Mouse (Mus musculus) heart, embryonic 13.5 days (tissue): Measurements from ENCODE around the gene Pigx. TPM values are rescaled to one million over a fixed set of nuclear protein-coding genes. Genes with fewer than 3 reads are reported as not detected.

ENCODE experiments used
- ATAC-seq: fragments of 200-750 bp; cut with Nextera tagmentation; 2 replicates; pipeline ENCODE4 v1.8.0; 2017; ENCODE audit warnings: moderate TSS enrichment; ENCODE audit not compliant: insufficient number of reproducible peaks, low FRiP score, low TSS enrichment; ENCODE audit errors: extremely low read depth
- H3K27ac ChIP-seq: fragments of 300-500 bp; sonication (generic); replicated peaks from 2 replicates; pipeline ENCODE4 v1.5.1; 2015; ENCODE audit warnings: moderate library complexity, mild to moderate bottlenecking, inconsistent platforms
- H3K27me3 ChIP-seq: fragments of 300-500 bp; sonication (generic); replicated peaks from 2 replicates; pipeline ENCODE4 v1.6.1; 2015; ENCODE audit warnings: mild to moderate bottlenecking, inconsistent platforms
- H3K36me3 ChIP-seq: fragments of 300-500 bp; sonication (generic); 2 replicates; pipeline ENCODE4 v1.6.1; 2015; ENCODE audit warnings: mild to moderate bottlenecking, inconsistent platforms
- H3K4me1 ChIP-seq: fragments of 300-500 bp; sonication (generic); 2 replicates; pipeline ENCODE4 v1.6.1; 2015; ENCODE audit warnings: inconsistent platforms
- H3K4me2 ChIP-seq: fragments of 300-500 bp; sonication (generic); 2 replicates; pipeline ENCODE4 v1.6.1; 2015; ENCODE audit warnings: inconsistent platforms, mild to moderate bottlenecking, moderate library complexity
- H3K4me3 ChIP-seq: fragments of 300-500 bp; sonication (generic); 2 replicates; pipeline ENCODE4 v1.5.1; 2015; ENCODE audit warnings: moderate library complexity, mild to moderate bottlenecking, inconsistent platforms
- H3K9ac ChIP-seq: fragments of 300-500 bp; sonication (generic); 2 replicates; pipeline ENCODE4 v1.6.1; 2015; ENCODE audit warnings: inconsistent platforms, mild to moderate bottlenecking, moderate library complexity
- H3K9me3 ChIP-seq: fragments of 300-500 bp; sonication (generic); 2 replicates; pipeline ENCODE4 v1.6.1; 2016; ENCODE audit warnings: inconsistent platforms
- WGBS: fragments of 180-500 bp; shearing (Covaris S2); methylation state at CpG from one replicate; pipeline ENCODE4 v1.1.7; 2015; ENCODE audit warnings: mixed read lengths; 5-methylcytosine and 5-hydroxymethylcytosine counted together
- polyA plus RNA-seq: library from polyadenylated mRNA; unstranded; fragments of >200 nt; fragmentation: Nextera tagmentation; extraction: Ambion mirVana; gene quantifications from 2 replicates; pipeline ENCODE4 v1.2.1, GENCODE M21; 2015

The Pigx gene
- polyA plus RNA-seq, 1 experiment from 2014 or later: 82.5 TPM

DNA sequence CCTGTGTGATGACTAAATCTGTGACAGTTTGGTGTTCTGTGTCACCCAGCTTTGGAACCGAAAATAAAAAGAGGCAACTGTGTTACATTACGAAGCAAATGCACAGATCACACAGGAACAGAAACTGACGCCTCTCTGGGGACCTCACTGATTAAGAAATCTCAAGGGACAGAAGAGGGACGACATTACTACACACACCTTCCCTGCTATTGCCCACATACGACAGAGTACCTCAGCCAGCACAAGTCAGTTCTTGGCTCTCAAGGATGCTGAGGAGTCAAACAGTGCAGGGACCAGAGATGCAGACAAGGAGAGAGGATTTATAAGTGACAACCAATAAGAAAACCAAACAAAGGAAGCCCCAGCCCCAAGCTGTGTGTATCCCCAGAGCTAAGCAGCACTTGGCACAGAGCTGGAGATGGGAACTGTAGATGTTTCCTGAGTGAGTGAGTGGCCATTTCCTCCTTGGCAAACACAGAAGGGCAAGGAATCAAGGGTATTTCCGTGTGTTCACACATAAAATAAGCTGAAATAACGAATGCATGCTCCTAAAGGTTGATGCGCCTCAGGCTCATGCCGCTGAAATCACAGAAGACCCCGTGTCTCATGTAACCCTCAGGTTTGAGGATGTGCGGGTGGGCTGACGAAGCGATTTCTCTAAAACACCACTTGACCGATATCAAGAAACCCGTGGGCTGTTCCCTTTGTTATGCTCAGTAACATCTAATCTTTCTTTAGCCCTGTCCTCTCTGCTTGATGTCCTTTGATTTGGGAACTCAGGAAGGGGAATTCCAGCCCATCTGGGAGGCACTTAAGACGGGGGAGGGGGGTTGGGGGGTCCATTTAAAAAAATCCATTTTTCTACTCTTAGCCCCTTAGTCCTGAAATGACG, 25.1 kb upstream of the Pigx start:
- ATAC-seq: no peak
- peaks cover 4% of the 10 kb centered on the region for H3K4me1 ChIP-seq
- no peaks in the 10 kb centered on the region for H3K9me3 ChIP-seq
- H3K36me3 ChIP-seq: no peaks in the 10 kb centered on the region
- no peak overlapping the region for H3K4me3 ChIP-seq
- H3K27me3 ChIP-seq: no peaks in the 10 kb centered on the region
- H3K4me2 ChIP-seq: no peak overlapping the region
- peak overlapping the region; percentile 8; the same call in 1 of the 2 replicates for H3K27ac ChIP-seq
- H3K9ac ChIP-seq: no peak overlapping the region
- WGBS: 48% methylated on average over 17 of the region's 17 CpGs

GRCm38 (mm10) chr16:32124020-32124419, 24.5 kb upstream of the Pigx start:
- no peak overlapping the region for H3K4me3 ChIP-seq
- H3K4me2 ChIP-seq: no peak overlapping the region
- H3K9ac ChIP-seq: no peak overlapping the region
- no peaks in the 10 kb centered on the region for H3K36me3 ChIP-seq
- H3K27me3 ChIP-seq: no peaks in the 10 kb centered on the region
- H3K27ac ChIP-seq: no peak overlapping the region
- H3K9me3 ChIP-seq: no peaks in the 10 kb centered on the region
- H3K4me1 ChIP-seq: no peaks in the 10 kb centered on the region
- WGBS: 79% methylated on average over 7 of the region's 7 CpGs
- ATAC-seq: no peak

- peaks cover 10% of the 10 kb centered on the region for H3K4me1 ChIP-seq
- H3K9ac ChIP-seq: no peak overlapping the region
- no peaks in the 10 kb centered on the region for H3K9me3 ChIP-seq
- H3K4me3 ChIP-seq: no peak overlapping the region
- H3K27me3 ChIP-seq: no peaks in the 10 kb centered on the region
- no peak overlapping the region for H3K4me2 ChIP-seq
- H3K27ac ChIP-seq: no peak overlapping the region
- no peaks in the 10 kb centered on the region for H3K36me3 ChIP-seq
- 74% methylated on average over 3 of the region's 3 CpGs for WGBS
- no peak for ATAC-seq
These were observed 20.9 kb upstream of the Pigx start for GRCm38 (mm10) chr16:32120454-32120853.

DNA sequence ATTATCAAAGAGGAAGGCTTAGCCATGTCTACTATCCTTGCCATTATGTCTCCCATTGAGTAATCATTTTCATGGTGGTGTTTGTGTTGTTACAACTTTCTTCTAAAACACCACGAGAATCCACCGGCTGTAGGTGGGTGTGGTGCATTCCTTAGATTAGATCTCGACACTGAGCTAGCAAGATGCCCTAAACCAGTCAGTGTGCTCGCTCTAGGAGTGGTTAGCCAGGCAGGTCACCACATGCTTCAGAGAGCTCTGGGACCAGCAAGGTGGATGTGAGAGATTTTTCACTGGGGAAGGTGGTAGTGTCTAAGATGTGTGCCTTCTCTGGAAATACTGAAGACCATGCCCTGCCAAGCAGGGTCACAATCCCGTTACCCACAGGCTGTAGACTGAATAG, 16.6 kb upstream of the Pigx start:
- Histone ChIP-seq H3K9ac (no peak overlapping the region), H3K4me1 (peaks cover 10% of the 10 kb centered on the region), H3K9me3 (no peaks in the 10 kb centered on the region), H3K27ac (no peak overlapping the region), H3K4me3 (no peak overlapping the region), H3K27me3 (no peaks in the 10 kb centered on the region), H3K36me3 (no peaks in the 10 kb centered on the region), H3K4me2 (no peak overlapping the region)
- no peak for ATAC-seq
- WGBS: 22% methylated on average over 5 of the region's 5 CpGs

DNA sequence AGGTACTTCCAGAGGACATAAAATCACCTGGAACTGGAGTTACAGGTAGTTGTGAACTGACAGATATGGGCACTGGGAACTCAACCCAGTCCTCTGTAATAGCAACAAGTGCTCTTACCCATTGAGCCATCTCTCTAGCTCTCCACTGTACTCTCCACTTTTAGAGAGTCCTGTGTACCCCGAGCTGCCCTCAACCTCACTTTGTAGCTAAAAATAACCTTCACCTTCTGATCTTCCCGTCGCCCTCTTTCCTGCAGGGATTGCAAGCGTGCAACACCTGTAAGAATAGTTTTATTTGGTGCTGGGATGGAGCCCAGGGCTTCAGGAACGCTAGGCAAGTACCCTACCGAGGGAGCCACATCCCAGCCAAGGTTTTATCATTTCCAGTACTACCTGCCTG, 16.2 kb upstream of the Pigx start:
- no peak for ATAC-seq
- Histone ChIP-seq H3K4me1 (peaks cover 10% of the 10 kb centered on the region), H3K27ac (no peak overlapping the region), H3K36me3 (peaks cover 1% of the 10 kb centered on the region; the same call in 1 of the 2 replicates), H3K4me2 (peak overlapping the region; percentile 38), H3K9me3 (no peaks in the 10 kb centered on the region), H3K4me3 (no peak overlapping the region), H3K9ac (no peak overlapping the region), H3K27me3 (no peaks in the 10 kb centered on the region)
- 46% methylated on average over 6 of the region's 6 CpGs for WGBS

DNA sequence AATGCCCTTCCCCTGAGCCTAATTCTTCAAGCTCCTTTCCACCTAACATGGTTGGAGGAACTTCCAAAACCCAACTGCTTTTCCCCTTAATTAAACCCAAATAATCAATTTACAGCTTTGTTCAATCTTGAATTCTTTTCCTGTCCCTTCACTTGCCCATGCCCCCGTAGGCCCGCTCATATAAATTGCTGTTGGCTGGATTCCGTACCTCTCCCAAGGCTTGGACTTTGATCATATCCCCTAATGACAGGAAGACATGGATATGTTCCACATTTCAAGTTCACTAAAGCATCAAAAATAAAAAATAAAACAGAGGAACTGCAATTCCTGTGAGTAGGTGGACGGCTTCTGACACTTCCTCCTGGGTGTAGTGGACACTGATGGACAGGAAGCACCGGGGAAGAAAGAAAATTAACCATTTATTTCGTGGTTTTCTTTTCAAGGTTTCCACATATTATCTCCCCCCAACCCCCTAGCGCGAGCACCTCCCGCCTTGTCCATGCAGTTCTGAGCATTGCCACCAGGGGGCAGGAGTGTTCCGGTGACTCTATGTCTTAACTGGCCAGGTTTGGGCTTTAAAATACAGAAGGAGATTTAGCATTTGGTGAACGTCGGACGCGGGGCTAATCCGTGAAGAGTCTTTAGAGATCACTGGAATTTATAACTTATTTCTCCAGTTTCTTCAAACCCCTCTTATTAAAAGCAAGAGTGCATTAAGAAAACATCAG, 15.6 kb upstream of the Pigx start:
- no peak for ATAC-seq
- H3K27ac ChIP-seq: no peak overlapping the region

GRCm38 (mm10) chr16:32114406-32114805, 14.9 kb upstream of the Pigx start:
- ATAC-seq: no peak
- H3K9ac ChIP-seq: 0 out of 2 replicates have a peak overlapping the region, but pooled peaks have one; percentile 8
- peaks cover 10% of the 10 kb centered on the region for H3K4me1 ChIP-seq
- 78% methylated on average over 10 of the region's 10 CpGs for WGBS
- no peak overlapping the region for H3K27ac ChIP-seq
- no peak overlapping the region for H3K4me2 ChIP-seq
- H3K27me3 ChIP-seq: no peaks in the 10 kb centered on the region
- H3K36me3 ChIP-seq: peaks cover 10% of the 10 kb centered on the region
- H3K9me3 ChIP-seq: no peaks in the 10 kb centered on the region
- no peak overlapping the region for H3K4me3 ChIP-seq

More for the DNA sequence above, 15.6 kb upstream of the Pigx start:
- H3K9me3 ChIP-seq: no peaks in the 10 kb centered on the region
- H3K27me3 ChIP-seq: no peaks in the 10 kb centered on the region
- no peak overlapping the region for H3K4me3 ChIP-seq
- H3K36me3 ChIP-seq: peaks cover 8% of the 10 kb centered on the region
- WGBS: 14% methylated on average over 15 of the region's 15 CpGs
- peak overlapping the region; percentile 38 for H3K4me2 ChIP-seq
- H3K9ac ChIP-seq: peak overlapping the region; percentile 8; the same call in 1 of the 2 replicates
- peaks cover 10% of the 10 kb centered on the region for H3K4me1 ChIP-seq

- H3K4me3 ChIP-seq: 0 out of 2 replicates have a peak overlapping the region, but pooled peaks have one; percentile 13
- H3K27ac ChIP-seq: peak overlapping the region; percentile 72
- WGBS: 50% methylated on average over 23 of the region's 23 CpGs
These were observed 14.1 kb upstream of the Pigx start for GRCm38 (mm10) chr16:32113541-32114218.

DNA sequence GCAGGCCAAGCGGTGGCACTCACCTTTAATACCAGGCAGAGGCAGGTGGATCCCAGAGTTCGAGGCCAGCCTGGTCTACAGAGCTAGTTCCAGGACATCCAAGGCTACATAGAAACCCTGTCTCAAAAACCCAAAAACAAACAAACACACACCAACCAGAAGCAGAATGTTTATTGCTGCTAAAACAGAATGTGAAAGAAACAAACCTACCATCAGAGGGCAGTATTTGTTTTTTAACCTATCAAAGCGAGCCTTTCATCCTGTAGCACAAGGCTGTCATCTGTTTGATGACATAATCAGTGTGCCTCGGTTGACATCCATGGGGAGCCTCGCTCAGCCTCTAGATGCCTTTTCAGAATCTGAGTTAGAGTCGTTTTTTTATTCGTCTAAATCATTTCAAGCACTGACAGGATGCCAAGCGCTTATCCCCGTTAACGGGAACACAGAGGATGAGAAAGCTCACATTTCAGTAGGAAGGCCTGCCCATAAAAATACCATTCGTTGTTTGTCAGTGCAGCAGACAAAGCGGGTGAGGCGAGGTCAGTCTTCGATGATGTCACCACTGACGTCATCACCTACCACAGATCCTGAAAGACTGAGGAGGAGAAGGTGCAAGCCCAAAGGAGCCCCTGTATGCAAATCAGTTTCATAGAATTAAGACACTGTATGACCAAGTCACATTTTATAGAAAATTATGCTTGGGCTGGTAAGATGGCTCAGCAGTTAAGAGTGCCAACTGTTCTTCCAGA, 11.6 kb upstream of the Pigx start:
- H3K36me3 ChIP-seq: peaks cover 34% of the 10 kb centered on the region
- ATAC-seq: no peak
- no peaks in the 10 kb centered on the region for H3K27me3 ChIP-seq
- H3K4me3 ChIP-seq: no peak overlapping the region
- H3K4me2 ChIP-seq: no peak overlapping the region
- H3K27ac ChIP-seq: no peak overlapping the region
- no peaks in the 10 kb centered on the region for H3K9me3 ChIP-seq
- H3K9ac ChIP-seq: no peak overlapping the region
- WGBS: 66% methylated on average over 15 of the region's 15 CpGs
- peaks cover 7% of the 10 kb centered on the region for H3K4me1 ChIP-seq

More at GRCm38 (mm10) chr16:32113541-32114218, 14.1 kb upstream of the Pigx start:
- Histone ChIP-seq H3K4me1 (peaks cover 10% of the 10 kb centered on the region), H3K9me3 (no peaks in the 10 kb centered on the region), H3K27me3 (no peaks in the 10 kb centered on the region), H3K36me3 (peaks cover 14% of the 10 kb centered on the region), H3K9ac (0 out of 2 replicates have a peak overlapping the region, but pooled peaks have one; percentile 50), H3K4me2 (peak overlapping the region; percentile 46)
- ATAC-seq: no peak; the same call in 1 of the 2 replicates

- peaks cover 57% of the 10 kb centered on the region for H3K36me3 ChIP-seq
- 79% methylated on average over 2 of the region's 2 CpGs for WGBS
- no peak overlapping the region for H3K4me3 ChIP-seq
These were observed 9.0 kb upstream of the Pigx start for GRCm38 (mm10) chr16:32108578-32108977.

More at GRCm38 (mm10) chr16:32108578-32108977, 9.0 kb upstream of the Pigx start:
- no peak for ATAC-seq
- Histone ChIP-seq H3K9me3 (0 out of 2 replicates have a peak, but pooled peaks cover 3% of the 10 kb centered on the region), H3K27me3 (no peaks in the 10 kb centered on the region), H3K4me2 (no peak overlapping the region), H3K4me1 (no peaks in the 10 kb centered on the region), H3K9ac (no peak overlapping the region), H3K27ac (no peak overlapping the region)
